Comparison of ENCODE assay signal across 16 mouse cellular contexts in genomic region chr12:48729851-48730250, GRCm38 (mm10).
"Had no signal": no experiment of that assay in that cellular context is flagged by ENCODE, and none has a peak within 500 bp of the region (broad histone marks: within the 10 kb centered on the region; RNA-seq: fewer than 3 reads in every experiment).

No protein-coding gene starts in this region.

- H3K27me3 ChIP-seq: limb, embryonic 13.5 days; liver, embryonic 13.5 days; midbrain, embryonic 12.5 days had no signal

- H3K4me1 ChIP-seq: limb, embryonic 10.5 days; limb, embryonic 13.5 days; liver, embryonic 13.5 days; midbrain, embryonic 12.5 days had no signal

- H3K27ac ChIP-seq: kidney, postnatal 0 days; layer of hippocampus, adult 2 months; limb, embryonic 10.5 days; limb, embryonic 13.5 days; liver, embryonic 13.5 days; midbrain, embryonic 12.5 days had no signal

- ATAC-seq: intestine, postnatal 0 days had no signal

- H3K9me3 ChIP-seq: limb, embryonic 10.5 days; limb, embryonic 13.5 days; liver, embryonic 13.5 days; midbrain, embryonic 12.5 days had no signal

- H3K36me3 ChIP-seq: limb, embryonic 10.5 days; limb, embryonic 13.5 days; liver, embryonic 13.5 days; midbrain, embryonic 12.5 days had no signal

- DNase-seq: kidney, adult 2 months; kidney, postnatal 25 days; layer of hippocampus, adult 9-11 months; liver; liver, embryonic 13.5 days; lung, adult 2 months; lung, postnatal 14 days; lung, postnatal 4 days; thymus, adult 18-20 months; thymus, postnatal 36 days had no signal

- H3K4me3 ChIP-seq: layer of hippocampus, adult 2 months; limb, embryonic 10.5 days; limb, embryonic 13.5 days; liver, embryonic 13.5 days; midbrain, embryonic 12.5 days had no signal

- H3K9ac ChIP-seq: limb, embryonic 13.5 days; liver, embryonic 13.5 days; midbrain, embryonic 12.5 days had no signal

- H3K4me2 ChIP-seq: limb, embryonic 13.5 days; liver, embryonic 13.5 days; midbrain, embryonic 12.5 days had no signal
